Mouse (Mus musculus): ENCODE data around the gene Exoc4. TPM values are rescaled to one million over a fixed set of nuclear protein-coding genes. Genes with fewer than 3 reads are reported as not detected.

Gene Exoc4
- polyA plus RNA-seq, 1 experiment from 2014 or later: 9.8 TPM

GRCm38 (mm10) chr6:33468480-33468879 is 219.6 kb downstream of the Exoc4 start:
- peaks cover 18% of the 10 kb centered on the region for H3K4me1 ChIP-seq (replicated peaks)
- no peaks in the 10 kb centered on the region for H3K36me3 ChIP-seq (replicated peaks)
- no peak for ATAC-seq (ENCODE audit: insufficient read depth)
- H3K9me3 ChIP-seq (replicated peaks): no peaks in the 10 kb centered on the region
- no peak overlapping the region for H3K27ac ChIP-seq (replicated peaks)
- 85% methylated on average over 5 of the region's 5 CpGs for WGBS (ENCODE audit: insufficient replicate concordance)
- no peak overlapping the region for H3K9ac ChIP-seq
- no peak overlapping the region for H3K4me2 ChIP-seq
- H3K27me3 ChIP-seq: no peaks in the 10 kb centered on the region
- no peak overlapping the region for H3K4me3 ChIP-seq (replicated peaks)

GRCm38 (mm10) chr6:33476134-33476533 is 227.2 kb downstream of the Exoc4 start:
- Histone ChIP-seq H3K27me3 (no peaks in the 10 kb centered on the region), H3K27ac (replicated peaks) (no peak overlapping the region), H3K36me3 (replicated peaks) (no peaks in the 10 kb centered on the region), H3K9me3 (replicated peaks) (no peaks in the 10 kb centered on the region), H3K9ac (no peak overlapping the region), H3K4me3 (replicated peaks) (no peak overlapping the region), H3K4me1 (replicated peaks) (no peaks in the 10 kb centered on the region; the same call in none of the 2 replicates), H3K4me2 (no peak overlapping the region)
- WGBS (ENCODE audit: insufficient replicate concordance): 59% methylated on average over 2 of the region's 2 CpGs
- no peak for ATAC-seq (ENCODE audit: insufficient read depth)

- Histone ChIP-seq H3K27ac (replicated peaks) (no peak overlapping the region), H3K9me3 (replicated peaks) (no peaks in the 10 kb centered on the region), H3K9ac (no peak overlapping the region), H3K4me3 (replicated peaks) (no peak overlapping the region), H3K36me3 (replicated peaks) (no peaks in the 10 kb centered on the region), H3K27me3 (no peaks in the 10 kb centered on the region), H3K4me1 (replicated peaks) (no peaks in the 10 kb centered on the region), H3K4me2 (no peak overlapping the region)
- ATAC-seq (ENCODE audit: insufficient read depth): no peak
- 72% methylated on average over 9 of the region's 9 CpGs for WGBS (ENCODE audit: insufficient replicate concordance)
Measured at GRCm38 (mm10) chr6:33484568-33484967, 235.7 kb downstream of the Exoc4 start.

GRCm38 (mm10) chr6:33489788-33490187 is 240.9 kb downstream of the Exoc4 start:
- Histone ChIP-seq H3K9ac (no peak overlapping the region), H3K27me3 (no peaks in the 10 kb centered on the region), H3K9me3 (replicated peaks) (no peaks in the 10 kb centered on the region), H3K36me3 (replicated peaks) (no peaks in the 10 kb centered on the region), H3K4me3 (replicated peaks) (no peak overlapping the region), H3K27ac (replicated peaks) (no peak overlapping the region), H3K4me2 (no peak overlapping the region), H3K4me1 (replicated peaks) (no peaks in the 10 kb centered on the region)
- WGBS (ENCODE audit: insufficient replicate concordance): 76% methylated on average over 2 of the region's 2 CpGs
- ATAC-seq (ENCODE audit: insufficient read depth): no peak

GRCm38 (mm10) chr6:33496141-33496855 is 247.4 kb downstream of the Exoc4 start:
- 77% methylated on average over 6 of the region's 6 CpGs for WGBS (ENCODE audit: insufficient replicate concordance)
- no peaks in the 10 kb centered on the region for H3K9me3 ChIP-seq (replicated peaks)
- no peaks in the 10 kb centered on the region for H3K36me3 ChIP-seq (replicated peaks)
- H3K27ac ChIP-seq (replicated peaks): no peak overlapping the region
- H3K4me3 ChIP-seq (replicated peaks): no peak overlapping the region
- H3K4me2 ChIP-seq: no peak overlapping the region
- H3K4me1 ChIP-seq (replicated peaks): no peaks in the 10 kb centered on the region
- ATAC-seq (ENCODE audit: insufficient read depth): no peak
- no peaks in the 10 kb centered on the region for H3K27me3 ChIP-seq
- H3K9ac ChIP-seq: no peak overlapping the region

- no peaks in the 10 kb centered on the region for H3K9me3 ChIP-seq (replicated peaks)
- no peaks in the 10 kb centered on the region for H3K27me3 ChIP-seq
- no peak overlapping the region for H3K9ac ChIP-seq
- no peak for ATAC-seq (ENCODE audit: insufficient read depth)
- no peak overlapping the region for H3K4me3 ChIP-seq (replicated peaks)
- no peaks in the 10 kb centered on the region for H3K36me3 ChIP-seq (replicated peaks)
- H3K27ac ChIP-seq (replicated peaks): no peak overlapping the region
- no peaks in the 10 kb centered on the region for H3K4me1 ChIP-seq (replicated peaks)
- no peak overlapping the region for H3K4me2 ChIP-seq
Measured at GRCm38 (mm10) chr6:33497348-33497747, 248.5 kb downstream of the Exoc4 start.

GRCm38 (mm10) chr6:33502388-33502787 is 253.5 kb downstream of the Exoc4 start:
- H3K4me1 ChIP-seq (replicated peaks): no peaks in the 10 kb centered on the region
- no peak for ATAC-seq (ENCODE audit: insufficient read depth)
- WGBS (ENCODE audit: insufficient replicate concordance): 76% methylated on average over 4 of the region's 4 CpGs

GRCm38 (mm10) chr6:33503381-33503780 is 254.5 kb downstream of the Exoc4 start:
- no peaks in the 10 kb centered on the region for H3K4me1 ChIP-seq (replicated peaks)
- H3K4me2 ChIP-seq: no peak overlapping the region
- 50% methylated on average over 3 of the region's 3 CpGs for WGBS (ENCODE audit: insufficient replicate concordance)
- H3K36me3 ChIP-seq (replicated peaks): no peaks in the 10 kb centered on the region
- no peak overlapping the region for H3K9ac ChIP-seq
- no peak overlapping the region for H3K27ac ChIP-seq (replicated peaks)
- ATAC-seq (ENCODE audit: insufficient read depth): no peak
- no peak overlapping the region for H3K4me3 ChIP-seq (replicated peaks)
- no peaks in the 10 kb centered on the region for H3K9me3 ChIP-seq (replicated peaks)
- H3K27me3 ChIP-seq: no peaks in the 10 kb centered on the region

More at GRCm38 (mm10) chr6:33502388-33502787, 253.5 kb downstream of the Exoc4 start:
- Histone ChIP-seq H3K9me3 (replicated peaks) (no peaks in the 10 kb centered on the region), H3K4me3 (replicated peaks) (no peak overlapping the region), H3K27ac (replicated peaks) (no peak overlapping the region), H3K27me3 (no peaks in the 10 kb centered on the region), H3K4me2 (no peak overlapping the region), H3K9ac (no peak overlapping the region), H3K36me3 (replicated peaks) (no peaks in the 10 kb centered on the region)

GRCm38 (mm10) chr6:33507134-33507533 is 258.2 kb downstream of the Exoc4 start:
- Histone ChIP-seq H3K27me3 (no peaks in the 10 kb centered on the region), H3K4me3 (replicated peaks) (no peak overlapping the region), H3K4me1 (replicated peaks) (no peaks in the 10 kb centered on the region), H3K9me3 (replicated peaks) (no peaks in the 10 kb centered on the region), H3K4me2 (no peak overlapping the region), H3K27ac (replicated peaks) (no peak overlapping the region), H3K9ac (no peak overlapping the region), H3K36me3 (replicated peaks) (no peaks in the 10 kb centered on the region)
- ATAC-seq (ENCODE audit: insufficient read depth): no peak

GRCm38 (mm10) chr6:33515391-33515790 is 266.5 kb downstream of the Exoc4 start:
- ATAC-seq (ENCODE audit: insufficient read depth): no peak
- Histone ChIP-seq H3K36me3 (replicated peaks) (no peaks in the 10 kb centered on the region), H3K27me3 (no peaks in the 10 kb centered on the region), H3K27ac (replicated peaks) (no peak overlapping the region), H3K4me3 (replicated peaks) (no peak overlapping the region), H3K9me3 (replicated peaks) (no peaks in the 10 kb centered on the region), H3K9ac (no peak overlapping the region), H3K4me1 (replicated peaks) (no peaks in the 10 kb centered on the region), H3K4me2 (no peak overlapping the region)
- WGBS (ENCODE audit: insufficient replicate concordance): 35% methylated on average over 4 of the region's 4 CpGs

GRCm38 (mm10) chr6:33516798-33517197 is 267.9 kb downstream of the Exoc4 start:
- no peak for ATAC-seq (ENCODE audit: insufficient read depth)
- Histone ChIP-seq H3K27ac (replicated peaks) (no peak overlapping the region), H3K9me3 (replicated peaks) (no peaks in the 10 kb centered on the region), H3K4me2 (no peak overlapping the region), H3K4me1 (replicated peaks) (no peaks in the 10 kb centered on the region), H3K9ac (no peak overlapping the region), H3K4me3 (replicated peaks) (no peak overlapping the region), H3K36me3 (replicated peaks) (no peaks in the 10 kb centered on the region), H3K27me3 (no peaks in the 10 kb centered on the region)
- 77% methylated on average over 6 of the region's 6 CpGs for WGBS (ENCODE audit: insufficient replicate concordance)

GRCm38 (mm10) chr6:33517890-33518410 is 269.1 kb downstream of the Exoc4 start:
- no peaks in the 10 kb centered on the region for H3K9me3 ChIP-seq (replicated peaks)
- no peaks in the 10 kb centered on the region for H3K36me3 ChIP-seq (replicated peaks)
- no peak overlapping the region for H3K9ac ChIP-seq
- H3K27me3 ChIP-seq: no peaks in the 10 kb centered on the region
- 21% methylated on average over 5 of the region's 5 CpGs for WGBS (ENCODE audit: insufficient replicate concordance)
- H3K27ac ChIP-seq (replicated peaks): no peak overlapping the region
- no peaks in the 10 kb centered on the region for H3K4me1 ChIP-seq (replicated peaks)
- ATAC-seq (ENCODE audit: insufficient read depth): no peak
- no peak overlapping the region for H3K4me2 ChIP-seq
- no peak overlapping the region for H3K4me3 ChIP-seq (replicated peaks)
